Mouse (Mus musculus) adrenal gland, postnatal 10 days (tissue): Measurements from ENCODE around the gene Edn2. TPM values are rescaled to one million over a fixed set of nuclear protein-coding genes. Genes with fewer than 3 reads are reported as not detected.

Experiments
- DNase-seq: peaks from one replicate; pipeline ENCODE4 v3.0.0; 2021; ENCODE audit warnings: mixed read lengths
- total RNA-seq, 2 experiments: library from RNA; stranded (reverse); gene quantifications; 2 replicates each; pipeline ENCODE4 v1.2.3; 2021

Gene Edn2
- total RNA-seq, 2 experiments from 2014 or later, result not detected

GRCm38 (mm10) chr4:120158714-120159310 lies 2.2 kb upstream of the Edn2 start:
- DNase-seq, result no peak

GRCm38 (mm10) chr4:120162586-120162985 lies 1.6 kb downstream of the Edn2 start:
- no peak for DNase-seq

GRCm38 (mm10) chr4:120163242-120163641 lies 2.2 kb downstream of the Edn2 start:
- peak; percentile 60 for DNase-seq

- DNase-seq, result no peak
Measured at GRCm38 (mm10) chr4:120164316-120164715, 3.3 kb downstream of the Edn2 start.

- DNase-seq, result no peak
Measured at GRCm38 (mm10) chr4:120167778-120168177, 6.8 kb downstream of the Edn2 start.

DNA sequence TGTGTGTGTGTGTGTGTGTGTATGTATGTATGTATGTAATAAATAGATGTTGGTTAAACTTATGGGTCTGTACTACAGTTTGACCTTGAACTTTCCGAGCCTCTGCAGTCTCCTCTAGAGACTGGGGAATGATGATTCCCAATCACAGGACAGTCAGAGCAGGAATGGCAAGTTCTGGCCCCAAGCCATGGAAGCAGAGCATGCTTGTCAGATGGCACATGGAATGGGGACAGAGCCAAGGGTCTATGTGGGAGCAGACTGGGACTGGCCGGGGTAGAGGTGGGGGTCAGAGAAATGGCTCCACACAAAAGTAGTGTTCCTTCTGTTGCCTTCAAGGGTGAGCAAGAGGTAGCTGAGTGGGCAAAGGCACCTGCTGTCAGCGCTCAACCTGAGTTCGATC lies 7.3 kb downstream of the Edn2 start:
- DNase-seq, result no peak

- no peak for DNase-seq
Measured at GRCm38 (mm10) chr4:120170387-120170936, 9.5 kb downstream of the Edn2 start.

DNA sequence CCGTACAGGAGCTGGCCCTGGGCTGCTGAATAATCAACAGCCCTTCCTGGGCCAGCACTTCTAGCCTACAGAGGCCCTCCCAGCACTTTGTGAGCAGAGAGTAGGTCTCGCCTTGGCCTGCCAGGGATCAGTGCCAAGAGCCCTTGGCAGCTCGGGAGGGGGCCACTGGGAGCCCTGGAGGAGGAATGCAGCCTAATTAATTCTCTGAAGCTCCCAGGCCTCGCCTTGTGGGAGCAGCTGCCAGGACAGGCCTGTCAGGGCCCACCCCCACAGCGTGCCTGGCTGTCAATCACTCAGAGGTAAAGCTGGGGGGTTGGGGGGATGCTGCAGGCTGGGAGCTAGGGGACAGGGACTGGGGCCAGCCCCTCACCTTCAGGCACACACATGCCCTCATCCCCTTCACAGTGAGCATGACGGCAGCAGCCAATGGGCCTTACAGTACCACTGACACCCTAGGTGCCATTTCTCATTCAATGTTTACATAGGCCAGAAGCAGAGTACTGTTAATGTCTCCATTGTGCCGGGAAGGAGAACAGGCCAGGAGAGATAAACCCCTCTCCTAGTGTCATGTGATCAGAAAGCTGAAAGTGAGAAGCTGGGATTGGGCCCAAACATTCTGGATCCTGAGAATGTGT lies 11.2 kb downstream of the Edn2 start:
- peak; percentile 49 for DNase-seq

- no peak for DNase-seq
Measured at GRCm38 (mm10) chr4:120179123-120179522, 18.1 kb downstream of the Edn2 start.

DNA sequence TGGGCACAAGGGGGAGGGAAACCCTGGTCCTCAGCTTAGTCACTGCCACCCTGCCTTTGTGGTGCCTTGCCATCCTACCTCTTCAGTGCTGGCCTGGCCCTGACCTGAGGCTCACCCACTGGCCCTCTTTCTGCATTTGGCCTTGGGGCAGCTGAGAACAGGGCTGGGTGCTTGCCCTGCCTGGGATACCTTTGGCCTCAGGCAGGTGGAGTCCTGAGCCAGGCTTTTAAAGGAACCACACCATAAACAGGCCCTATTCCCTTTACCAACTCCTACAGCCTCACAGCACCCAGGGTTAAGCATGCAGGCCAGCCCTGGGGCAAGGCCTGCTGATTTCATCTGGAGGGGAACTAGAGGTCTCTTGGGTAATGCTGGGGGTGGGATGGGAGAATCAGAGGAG lies 19.5 kb downstream of the Edn2 start:
- DNase-seq, result no peak

DNA sequence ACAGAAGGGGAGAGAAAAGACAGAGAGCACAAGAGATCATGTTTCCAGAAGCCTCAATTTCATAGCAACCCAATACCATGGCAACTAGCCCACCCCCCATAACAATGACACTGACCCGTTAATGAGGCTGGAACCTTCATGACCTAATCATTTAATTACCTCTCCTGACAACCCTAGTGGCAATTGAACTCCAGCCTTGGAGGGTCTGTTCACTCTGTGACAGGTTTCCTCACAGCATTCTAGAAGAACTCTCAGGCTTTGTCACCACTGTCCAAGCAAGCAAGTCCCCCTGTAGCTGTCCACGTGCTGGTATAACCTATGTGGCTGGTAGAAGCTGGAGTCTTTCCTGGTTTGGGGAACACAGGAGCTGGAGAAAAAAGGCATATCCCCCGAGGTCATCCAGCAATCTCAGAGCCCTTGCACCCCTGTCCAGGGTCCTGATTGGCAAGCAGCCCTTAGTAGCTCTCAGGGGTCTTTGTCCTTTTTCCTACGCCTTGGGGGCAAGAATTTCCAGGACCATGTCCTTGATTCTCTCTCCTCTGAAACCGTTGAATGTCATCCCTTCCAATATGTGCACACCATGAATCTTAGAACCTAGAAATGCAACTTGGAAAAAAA lies 23.5 kb downstream of the Edn2 start:
- no peak for DNase-seq

- no peak for DNase-seq
Measured at GRCm38 (mm10) chr4:120186441-120186840, 25.4 kb downstream of the Edn2 start.

- DNase-seq, result no peak
Measured at GRCm38 (mm10) chr4:120186934-120187333, 25.9 kb downstream of the Edn2 start.

- DNase-seq, result no peak
Measured at GRCm38 (mm10) chr4:120188204-120188603, 27.2 kb downstream of the Edn2 start.

DNA sequence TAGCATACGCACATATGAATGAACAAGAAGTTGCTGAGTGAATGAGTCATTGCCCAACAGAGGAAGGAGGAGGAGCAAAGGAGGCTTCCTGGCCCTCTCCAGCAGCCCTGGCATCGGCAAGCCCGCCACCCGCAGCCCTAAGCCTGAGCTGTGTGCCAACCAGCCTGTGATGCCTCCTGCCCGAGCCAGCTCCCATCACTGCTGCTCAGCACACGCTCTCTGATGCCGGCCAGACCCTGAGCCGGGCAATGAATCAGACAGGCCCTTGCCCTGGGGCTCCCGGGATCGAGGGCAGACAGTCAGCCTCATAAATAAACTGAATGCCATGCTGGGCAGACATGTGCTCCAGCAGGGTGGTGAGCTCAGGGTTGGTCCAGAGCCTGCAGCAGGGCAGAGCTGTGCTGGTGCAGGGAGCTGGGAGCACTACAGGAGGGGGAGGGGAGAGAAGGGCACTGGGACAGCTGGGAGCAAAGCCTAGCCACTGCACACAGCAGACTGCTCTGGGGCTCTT lies 27.7 kb downstream of the Edn2 start:
- DNase-seq, result peak; percentile 82

- no peak for DNase-seq
Measured at GRCm38 (mm10) chr4:120189941-120190340, 28.9 kb downstream of the Edn2 start.

GRCm38 (mm10) chr4:120191987-120192386 lies 31.0 kb downstream of the Edn2 start:
- no peak for DNase-seq

DNA sequence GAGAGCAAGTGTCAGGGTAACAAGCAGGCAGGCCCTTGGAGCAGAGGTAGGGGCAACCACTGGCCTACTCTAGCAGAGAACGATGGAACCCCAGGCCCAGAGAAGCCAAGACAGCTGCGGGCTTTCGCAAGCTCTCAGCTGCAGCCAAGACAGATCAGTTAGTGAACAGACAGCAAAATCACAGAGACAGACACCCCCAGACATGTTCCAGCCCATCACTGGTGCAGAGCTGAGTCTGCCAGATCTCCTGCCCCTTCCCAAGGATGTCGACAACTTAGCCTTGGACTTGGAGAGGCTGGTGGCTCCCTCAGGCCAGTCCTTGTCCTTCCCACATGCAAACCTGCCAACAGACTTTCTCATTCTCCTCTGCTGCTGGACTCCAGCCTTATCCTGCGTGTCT lies 33.0 kb downstream of the Edn2 start:
- DNase-seq, result no peak

DNA sequence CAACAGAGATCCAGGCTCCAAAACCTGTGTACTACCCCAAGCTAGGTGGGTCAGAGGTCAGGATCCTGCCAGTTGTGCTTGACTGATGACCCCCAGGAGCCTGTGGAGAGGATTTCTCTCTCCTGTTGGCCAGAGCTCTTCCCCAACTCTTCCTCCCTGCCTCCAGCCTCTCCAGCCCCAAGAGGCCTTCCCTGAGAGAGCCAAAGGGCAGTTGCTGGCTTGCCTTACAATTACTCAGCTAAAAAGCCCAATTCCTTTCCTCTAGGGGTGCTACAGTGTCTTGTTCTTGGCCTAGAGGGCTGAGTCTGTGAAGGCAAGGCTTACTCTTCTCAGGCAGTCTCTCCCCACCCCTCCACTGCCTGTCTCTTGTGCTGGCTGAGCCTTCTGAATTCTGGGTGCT lies 34.0 kb downstream of the Edn2 start:
- peak; percentile 38 for DNase-seq

DNA sequence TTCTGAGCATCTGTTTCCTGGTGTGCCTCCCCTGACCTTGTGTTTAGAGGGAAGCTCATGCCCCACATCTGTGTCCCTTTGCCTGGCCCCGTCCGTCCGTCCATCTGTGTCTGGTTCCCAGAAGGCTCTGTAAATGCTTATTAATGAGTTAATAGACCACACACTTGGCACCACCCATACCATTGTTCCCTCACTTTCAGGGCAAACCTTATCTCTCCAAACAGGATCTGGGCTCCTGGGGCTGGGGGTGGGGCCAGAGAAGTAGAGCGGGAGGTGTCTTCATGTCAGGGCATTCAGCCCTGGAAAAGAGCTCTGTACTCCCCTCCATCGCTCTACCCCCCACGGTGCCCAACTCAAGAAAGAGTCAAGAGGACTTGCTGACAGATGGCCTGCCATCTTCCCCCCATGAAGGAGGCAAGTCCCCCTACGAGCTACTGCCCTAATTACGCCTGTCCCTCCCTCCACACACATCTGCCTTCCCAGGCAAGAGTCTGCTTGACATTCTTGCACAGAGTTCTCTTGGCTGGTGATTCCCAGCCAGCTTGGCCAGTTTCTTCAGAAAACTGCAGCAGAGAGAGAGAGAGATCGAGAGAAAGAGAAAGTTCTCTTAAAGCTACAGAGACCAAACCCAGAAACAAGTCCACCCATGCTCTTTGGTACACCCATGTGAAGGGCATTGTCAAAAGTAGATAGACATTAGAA lies 38.3 kb downstream of the Edn2 start:
- no peak for DNase-seq

GRCm38 (mm10) chr4:120200551-120201266 lies 39.7 kb downstream of the Edn2 start:
- no peak for DNase-seq

DNA sequence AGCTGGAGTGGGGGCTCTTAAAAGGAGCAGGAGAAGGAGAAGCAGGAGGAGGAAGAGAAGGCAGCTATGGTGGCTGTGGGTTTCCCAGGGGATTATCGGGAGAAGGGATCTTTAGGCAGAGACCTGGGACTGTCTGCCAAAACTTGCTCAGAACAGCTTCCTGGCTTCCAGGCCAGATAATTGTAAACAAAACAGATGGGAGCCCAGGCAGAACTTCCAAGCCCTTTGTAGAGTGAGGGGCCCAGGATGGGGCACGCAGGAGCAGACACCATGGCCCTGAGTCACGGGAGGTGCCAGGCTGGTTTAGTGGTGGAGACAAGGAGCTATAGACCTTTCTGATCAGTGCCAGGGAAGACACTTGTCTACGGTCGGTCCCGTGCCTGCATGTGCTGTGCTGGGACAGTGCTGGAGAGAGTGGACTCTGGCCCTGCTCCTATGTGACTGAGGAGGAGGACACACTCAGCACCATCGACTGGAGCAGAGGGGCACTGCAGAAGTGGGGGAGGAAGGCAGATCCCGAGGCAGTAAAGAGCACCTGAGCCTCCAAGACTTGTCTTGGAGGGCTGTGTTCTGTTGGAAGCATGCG lies 43.4 kb downstream of the Edn2 start:
- DNase-seq, result no peak
